In genomic region chr13:42092392-42093139, GRCm38 (mm10) we compare ENCODE assay signal across 15 mouse cellular contexts. TPM values are rescaled to one million over a fixed set of nuclear protein-coding genes. Genes with fewer than 3 reads are reported as not detected.
DNase-seq lines count a peak whose midpoint lies in the region; ATAC-seq and TF ChIP-seq lines count a peak whose summit lies in the region.
"Had no signal": no experiment of that assay in that cellular context is flagged by ENCODE, and none has a peak within 500 bp of the region (broad histone marks: within the 10 kb centered on the region; RNA-seq: fewer than 3 reads in every experiment).

No protein-coding gene starts in this region.

- no peaks in the 10 kb centered on the region for H3K27me3 ChIP-seq in liver, embryonic 12.5 days (replicated peaks)
- H3K27me3 ChIP-seq in liver, postnatal 0 days (ENCODE audit: insufficient read depth, low read length) = no peaks in the 10 kb centered on the region
- H3K27me3 ChIP-seq in limb, embryonic 15.5 days = no peaks in the 10 kb centered on the region
- H3K27me3 ChIP-seq in midbrain, embryonic 11.5 days (ENCODE audit: control insufficient read depth, insufficient read depth, low read length) = no peaks in the 10 kb centered on the region
- H3K27me3 ChIP-seq: embryonic facial prominence, embryonic 12.5 days; midbrain, embryonic 12.5 days; Patski had no signal

- peak; percentile 82 for DNase-seq in heart, adult 11 months
- no peak for DNase-seq in heart, adult 18-20 months
- DNase-seq in liver, postnatal 0 days = no peak
- peak; percentile 73 for DNase-seq in cerebellum, adult 9-10 months
- no peak for DNase-seq in layer of hippocampus, postnatal 25 days (ENCODE audit: extremely low spot score in 1 of 2, low spot score in 1 of 2)
- no peak for DNase-seq in midbrain, embryonic 11.5 days (ENCODE audit: low spot score, missing footprints)
- DNase-seq: kidney, adult 9 months; spleen, adult 18-20 months had no signal

- ATAC-seq in liver, embryonic 12.5 days = no peak
- no peak for ATAC-seq in liver, postnatal 0 days
- ATAC-seq in limb, embryonic 15.5 days (ENCODE audit: insufficient number of reproducible peaks, low FRiP score, low TSS enrichment, low read depth) = no peak
- no peak for ATAC-seq in midbrain, embryonic 11.5 days (ENCODE audit: low FRiP score)
- ATAC-seq: Patski had no signal

- H3K4me3 ChIP-seq in liver, embryonic 12.5 days = no peak overlapping the region
- no peak overlapping the region for H3K4me3 ChIP-seq in liver, postnatal 0 days (ENCODE audit: low read depth, low read length)
- no peak overlapping the region for H3K4me3 ChIP-seq in limb, embryonic 15.5 days
- H3K4me3 ChIP-seq in midbrain, embryonic 11.5 days (ENCODE audit: low read depth, low read length) = no peak overlapping the region
- H3K4me3 ChIP-seq: embryonic facial prominence, embryonic 12.5 days; left cerebral cortex, adult 2 months; midbrain, embryonic 12.5 days; myocyte had no signal

- WGBS in liver, embryonic 12.5 days (ENCODE audit: insufficient replicate concordance) = 54% methylated on average over 8 of the region's 8 CpGs
- 58% methylated on average over 8 of the region's 8 CpGs for WGBS in liver, postnatal 0 days (ENCODE audit: insufficient replicate concordance)
- WGBS in limb, embryonic 15.5 days = 28% methylated on average over 8 of the region's 8 CpGs
- 66% methylated on average over 8 of the region's 8 CpGs for WGBS in midbrain, embryonic 11.5 days

- TF ChIP-seq CTCF in liver, postnatal 0 days (IDR thresholded peaks at IDR 0.05; ENCODE audit: low read depth) = no peak

- no peak overlapping the region for H3K4me2 ChIP-seq in liver, embryonic 12.5 days
- no peak overlapping the region for H3K4me2 ChIP-seq in liver, postnatal 0 days (ENCODE audit: low read depth, low read length)
- H3K4me2 ChIP-seq in limb, embryonic 15.5 days = no peak overlapping the region
- no peak overlapping the region for H3K4me2 ChIP-seq in midbrain, embryonic 11.5 days
- H3K4me2 ChIP-seq: embryonic facial prominence, embryonic 12.5 days; midbrain, embryonic 12.5 days had no signal

- H3K36me3 ChIP-seq in liver, embryonic 12.5 days = no peaks in the 10 kb centered on the region
- H3K36me3 ChIP-seq in liver, postnatal 0 days (replicated peaks; ENCODE audit: insufficient read depth, low read length) = no peaks in the 10 kb centered on the region; the same call in 1 of the 2 replicates
- no peaks in the 10 kb centered on the region for H3K36me3 ChIP-seq in limb, embryonic 15.5 days
- H3K36me3 ChIP-seq in midbrain, embryonic 11.5 days (ENCODE audit: control insufficient read depth, insufficient read depth, low read length) = no peaks in the 10 kb centered on the region

- H3K9me3 ChIP-seq in liver, embryonic 12.5 days (replicated peaks) = no peaks in the 10 kb centered on the region
- H3K9me3 ChIP-seq in liver, postnatal 0 days (ENCODE audit: low read length) = no peaks in the 10 kb centered on the region
- H3K9me3 ChIP-seq in limb, embryonic 15.5 days = no peaks in the 10 kb centered on the region
- H3K9me3 ChIP-seq in midbrain, embryonic 11.5 days (ENCODE audit: control insufficient read depth, low read length) = no peaks in the 10 kb centered on the region
- H3K9me3 ChIP-seq: embryonic facial prominence, embryonic 12.5 days; midbrain, embryonic 12.5 days had no signal

- H3K9ac ChIP-seq in liver, embryonic 12.5 days = no peak overlapping the region
- H3K9ac ChIP-seq in liver, postnatal 0 days (replicated peaks) = no peak overlapping the region
- H3K9ac ChIP-seq in limb, embryonic 15.5 days = no peak overlapping the region
- H3K9ac ChIP-seq in midbrain, embryonic 11.5 days (ENCODE audit: low read length) = no peak overlapping the region
- H3K9ac ChIP-seq: embryonic facial prominence, embryonic 12.5 days; midbrain, embryonic 12.5 days had no signal

- no peak for TF ChIP-seq EP300 in liver, postnatal 0 days (IDR thresholded peaks at IDR 0.05; ENCODE audit: low read depth)

- H3K4me1 ChIP-seq in liver, embryonic 12.5 days = peaks cover 55% of the 10 kb centered on the region
- H3K4me1 ChIP-seq in liver, postnatal 0 days (ENCODE audit: insufficient read depth) = peaks cover 16% of the 10 kb centered on the region
- H3K4me1 ChIP-seq in limb, embryonic 15.5 days = peaks cover 28% of the 10 kb centered on the region
- peaks cover 4% of the 10 kb centered on the region for H3K4me1 ChIP-seq in midbrain, embryonic 11.5 days (ENCODE audit: control insufficient read depth, insufficient read depth, low read length)

- H3K27ac ChIP-seq in liver, embryonic 12.5 days = peak overlapping the region; percentile 31; the same call in 1 of the 2 replicates
- H3K27ac ChIP-seq in liver, postnatal 0 days (ENCODE audit: low read depth) = no peak overlapping the region
- H3K27ac ChIP-seq in limb, embryonic 15.5 days = peak overlapping the region; percentile 50; the same call in 1 of the 2 replicates
- no peak overlapping the region for H3K27ac ChIP-seq in midbrain, embryonic 11.5 days (ENCODE audit: low read depth, low read length)
- H3K27ac ChIP-seq: embryonic facial prominence, embryonic 12.5 days; left cerebral cortex, adult 2 months; midbrain, embryonic 12.5 days had no signal

RNA-seq across cellular contexts. Expression of gene Hivep1, which starts 40.7 kb away (rescaled TPM):
- 10 to 100 TPM; 23.8 to 25.9 TPM for total RNA-seq in heart, adult 18-20 months (2021)
- polyA plus RNA-seq in liver, embryonic 12.5 days (2016; fragmentation: Nextera tagmentation; extraction: Ambion mirVana) = 4.4 and 4.6 TPM in 2 replicates
- 3.1 and 4.5 TPM in 2 replicates for polyA plus RNA-seq in liver, postnatal 0 days (2015; fragmentation: Nextera tagmentation; extraction: Ambion mirVana)
- 10.5 and 13.1 TPM in 2 replicates for polyA plus RNA-seq in limb, embryonic 15.5 days (2015; fragmentation: Nextera tagmentation; extraction: Ambion mirVana)
- 10 to 100 TPM; 23.3 to 28.0 TPM for total RNA-seq in layer of hippocampus, postnatal 25 days (2021)
- 12.0 and 12.9 TPM in 2 replicates for polyA plus RNA-seq in midbrain, embryonic 11.5 days (2014; fragmentation: Nextera tagmentation; extraction: Ambion mirVana)

Comparison
In these comparisons a context has a peak if more than half of its experiments do, and no peak if none do; other contexts are left out.
1. DNase-seq: peak in heart, adult 11 months (single experiment) and cerebellum, adult 9-10 months (single experiment); none in heart, adult 18-20 months (0 of 2), liver, postnatal 0 days (single experiment), layer of hippocampus, postnatal 25 days (0 of 2) and midbrain, embryonic 11.5 days (single experiment).
2. H3K27ac ChIP-seq: peak in liver, embryonic 12.5 days (single experiment) and limb, embryonic 15.5 days (single experiment); none in liver, postnatal 0 days (single experiment) and midbrain, embryonic 11.5 days (single experiment).